Mouse (Mus musculus) neutrophil, adult 83 days (primary cell): ENCODE results near the gene Krt82. TPM values are rescaled to one million over a fixed set of nuclear protein-coding genes. Genes with fewer than 3 reads are reported as not detected.

Source experiments
- total RNA-seq, 2 experiments: library from RNA; stranded (reverse); gene quantifications; one replicate each; pipeline ENCODE4 v1.2.4; 2023

The Krt82 gene
- total RNA-seq: not detected

GRCm38 (mm10) chr15:101550567-101550966, at the start of gene Krt82:
TSS of gene Krt82 (minus strand) at chr15:101550667.

DNA sequence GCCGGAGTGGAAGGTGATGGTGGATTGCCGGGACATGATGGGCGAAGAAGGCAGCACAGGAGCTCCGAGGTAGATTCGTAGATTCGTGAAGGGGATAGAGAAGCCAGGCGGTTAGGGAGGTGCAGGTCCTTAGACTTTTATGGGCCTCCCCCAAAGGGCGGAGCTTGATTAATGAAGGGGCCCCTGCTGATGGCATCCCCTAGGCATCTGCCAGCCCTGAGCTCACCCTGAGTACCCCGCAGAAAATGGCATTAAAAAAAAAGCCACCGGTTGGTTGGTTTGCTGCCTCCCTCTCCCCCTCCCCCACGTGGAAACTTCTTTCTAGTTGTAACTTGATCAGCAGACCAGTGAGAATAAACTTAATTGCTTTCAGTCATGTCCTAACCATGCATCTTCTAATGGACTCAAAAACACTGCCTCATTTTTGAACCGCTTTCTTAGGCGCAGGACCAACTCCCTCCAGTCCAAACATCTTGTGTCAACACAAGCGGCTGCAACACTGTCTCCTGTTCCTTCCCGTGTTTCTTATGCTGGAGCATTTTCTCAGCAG, 23.4 kb upstream of the Krt82 start, which contains the start of gene Krt75:
Krt75 (minus strand) TSS at position 109 of the 550 bp plus-strand sequence.

DNA sequence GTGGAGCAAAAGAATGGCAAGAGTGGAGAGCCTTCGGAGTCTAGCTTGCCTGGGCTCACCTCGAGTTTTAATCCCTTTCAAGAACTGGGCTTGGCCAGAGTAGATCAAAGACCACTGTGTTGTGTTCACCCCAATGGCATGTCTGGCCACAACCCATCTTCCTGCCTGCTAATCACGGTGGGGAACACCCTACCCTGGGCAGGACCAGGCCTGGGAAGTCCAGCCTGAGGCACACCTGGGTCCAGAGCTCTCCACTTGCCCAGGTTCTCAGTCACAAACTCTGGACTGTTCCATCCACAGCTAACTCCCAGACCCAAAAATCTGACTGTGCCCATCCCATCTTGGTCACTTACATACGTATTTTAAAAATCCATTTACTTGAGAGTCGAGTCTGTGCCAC, 12.4 kb upstream of the Krt82 start, which contains the start of gene Krt90:
Krt90 (minus strand) TSS at position 101 of the 400 bp plus-strand sequence.

GRCm38 (mm10) chr15:101532720-101533119, 17.7 kb downstream of the Krt82 start, which contains the start of gene Krt84:
TSS of gene Krt84 (minus strand) at chr15:101532820.

GRCm38 (mm10) chr15:101517161-101517560, 33.3 kb downstream of the Krt82 start, which contains the start of gene Gm49425:
TSS of gene Gm49425 (minus strand) at chr15:101517261.

DNA sequence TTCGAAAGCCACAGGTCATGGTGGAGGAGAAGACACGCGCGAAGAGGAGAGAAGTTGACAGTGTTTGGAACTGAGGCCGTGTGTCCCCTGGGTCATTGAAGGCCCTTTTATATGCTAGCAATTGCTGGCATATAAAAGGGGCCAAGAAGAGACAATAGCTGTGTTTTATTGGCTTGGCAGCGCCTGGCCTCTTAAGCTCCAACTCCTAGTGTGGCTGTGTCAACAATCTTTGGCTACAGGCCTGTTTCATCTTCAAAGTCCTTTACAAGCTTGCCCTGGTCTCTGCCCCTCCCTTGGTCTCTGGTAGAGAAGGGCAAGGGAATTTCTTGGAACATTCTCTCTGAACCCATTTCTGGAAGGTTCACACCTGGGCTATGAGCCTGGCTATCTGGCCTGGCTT, 59.0 kb downstream of the Krt82 start, which contains the start of gene Krt83:
Krt83 (minus strand) TSS at position 82 of the 400 bp plus-strand sequence.

Other genes starting within 250 kb of the Krt82 start
- 10 to 100 TPM; 27.7 to 29.9 TPM for gene Krt80, start 180.5 kb downstream of the Krt82 start, total RNA-seq
- 1 to 10 TPM; 3.7 to 4.5 TPM for gene Krt7, start 139.6 kb downstream of the Krt82 start, total RNA-seq
- gene Krt87, start 111.9 kb downstream of the Krt82 start, total RNA-seq: not detected
- not detected for gene Krt88, start 102.9 kb downstream of the Krt82 start, total RNA-seq
- 1 to 10 TPM in 1 of 2 experiments, under 1 TPM in 1; 0.75 to 1.9 TPM for gene Krt81, start 86.9 kb downstream of the Krt82 start, total RNA-seq
- 1 to 10 TPM; 4.3 to 5.9 TPM for gene Krt86, start 77.2 kb downstream of the Krt82 start, total RNA-seq
- gene Krt83, start 59.2 kb downstream of the Krt82 start, total RNA-seq: 10 to 100 TPM; 15.9 to 16.6 TPM
- gene Gm49425, start 33.4 kb downstream of the Krt82 start, total RNA-seq: not detected
- gene Krt84, start 17.8 kb downstream of the Krt82 start, total RNA-seq: not detected
- gene Krt90, start 12.3 kb upstream of the Krt82 start, total RNA-seq: not detected
- under 1 TPM; 0.64 to 0.70 TPM for gene Krt75, start 23.2 kb upstream of the Krt82 start, total RNA-seq
- not detected for gene Gm5414, start 77.5 kb upstream of the Krt82 start, total RNA-seq
- gene Gm5478, start 96.7 kb upstream of the Krt82 start, total RNA-seq: not detected
- not detected for gene Krt6b, start 129.6 kb upstream of the Krt82 start, total RNA-seq
- gene Krt6a, start 143.6 kb upstream of the Krt82 start, total RNA-seq: not detected
- not detected for gene Krt5, start 162.2 kb upstream of the Krt82 start, total RNA-seq
- not detected for gene Krt71, start 192.4 kb upstream of the Krt82 start, total RNA-seq
- not detected for gene Krt72, start 235.8 kb upstream of the Krt82 start, total RNA-seq